ENCODE assay signal across 9 mouse cellular contexts in the genomic region with DNA sequence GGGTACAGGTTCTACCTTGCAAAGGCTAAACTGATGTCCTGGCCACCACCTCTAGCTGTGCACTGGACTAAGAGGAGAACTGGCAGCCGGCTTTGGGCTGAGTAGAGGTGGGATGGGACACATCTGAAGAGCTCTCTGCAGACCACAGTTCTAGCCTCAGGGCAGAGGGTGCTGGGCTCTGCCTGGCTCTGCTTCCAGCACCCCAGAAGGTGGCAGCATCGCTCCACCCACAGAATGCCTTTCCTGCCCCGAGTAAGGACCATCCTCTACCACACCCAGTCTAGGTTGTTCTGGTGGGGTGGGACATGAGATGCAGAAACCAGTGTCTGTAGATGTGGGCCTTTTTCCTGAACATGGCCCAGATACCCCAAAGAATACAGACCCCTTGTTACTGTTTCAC. TPM values are rescaled to one million over a fixed set of nuclear protein-coding genes. Genes with fewer than 3 reads are reported as not detected.
DNase-seq lines count a peak whose midpoint lies in the region; ATAC-seq and TF ChIP-seq lines count a peak whose summit lies in the region.
"Had no signal": no experiment of that assay in that cellular context is flagged by ENCODE, and none has a peak within 500 bp of the region (broad histone marks: within the 10 kb centered on the region; RNA-seq: fewer than 3 reads in every experiment).

No protein-coding gene starts in this region.

- H3K9me3 ChIP-seq in intestine, embryonic 16.5 days (ENCODE audit: control insufficient read depth, low read length): no peaks in the 10 kb centered on the region
- H3K9me3 ChIP-seq in liver, embryonic 16.5 days (replicated peaks; ENCODE audit: control insufficient read depth, low read length): no peaks in the 10 kb centered on the region
- H3K9me3 ChIP-seq in neural tube, embryonic 15.5 days (replicated peaks): no peaks in the 10 kb centered on the region

- TF ChIP-seq CTCF in bone marrow macrophage, adult 2 months (IDR thresholded peaks at IDR 0.05; ENCODE audit: low read depth, low read length): peak; percentile 36; the same call in 1 of the 2 replicates

- peaks cover 17% of the 10 kb centered on the region for H3K4me1 ChIP-seq in bone marrow macrophage, adult 2 months (ENCODE audit: control insufficient read depth, insufficient read depth, low read length)
- H3K4me1 ChIP-seq in intestine, embryonic 16.5 days (ENCODE audit: control insufficient read depth, insufficient read depth, low read length): no peaks in the 10 kb centered on the region
- peaks cover 8% of the 10 kb centered on the region for H3K4me1 ChIP-seq in liver, embryonic 16.5 days (ENCODE audit: control insufficient read depth, low read depth, low read length)
- peaks cover 47% of the 10 kb centered on the region for H3K4me1 ChIP-seq in neural tube, embryonic 15.5 days

- H3K4me3 ChIP-seq in bone marrow macrophage, adult 2 months (ENCODE audit: insufficient read depth, low read length): no peak overlapping the region
- H3K4me3 ChIP-seq in intestine, embryonic 16.5 days (ENCODE audit: low read length): no peak overlapping the region
- H3K4me3 ChIP-seq in liver, embryonic 16.5 days (ENCODE audit: low read depth, low read length): no peak overlapping the region
- H3K4me3 ChIP-seq in neural tube, embryonic 15.5 days (replicated peaks): no peak overlapping the region
- H3K4me3 ChIP-seq: erythroblast, embryonic 14.5 days had no signal

- no peaks in the 10 kb centered on the region for H3K27me3 ChIP-seq in intestine, embryonic 16.5 days (replicated peaks; ENCODE audit: control insufficient read depth, insufficient read depth, low read length)
- no peaks in the 10 kb centered on the region for H3K27me3 ChIP-seq in liver, embryonic 16.5 days (ENCODE audit: control insufficient read depth, insufficient read depth, low read depth, low read length)
- no peaks in the 10 kb centered on the region for H3K27me3 ChIP-seq in neural tube, embryonic 15.5 days (replicated peaks)

- no peak overlapping the region for H3K9ac ChIP-seq in intestine, embryonic 16.5 days (ENCODE audit: low read depth, low read length)
- H3K9ac ChIP-seq in liver, embryonic 16.5 days (ENCODE audit: low read depth, low read length): no peak overlapping the region
- H3K9ac ChIP-seq in neural tube, embryonic 15.5 days (replicated peaks): no peak overlapping the region

- H3K36me3 ChIP-seq in intestine, embryonic 16.5 days (ENCODE audit: control insufficient read depth, insufficient read depth, low read length): peaks cover 7% of the 10 kb centered on the region
- peaks cover 15% of the 10 kb centered on the region for H3K36me3 ChIP-seq in liver, embryonic 16.5 days (ENCODE audit: control insufficient read depth, insufficient read depth)
- H3K36me3 ChIP-seq in neural tube, embryonic 15.5 days: peaks cover 34% of the 10 kb centered on the region

- TF ChIP-seq POLR2A in bone marrow macrophage, adult 2 months (IDR thresholded peaks at IDR 0.05; ENCODE audit: borderline replicate concordance, low read depth, low read length): no peak

- H3K4me2 ChIP-seq in intestine, embryonic 16.5 days (ENCODE audit: low read depth, low read length): no peak overlapping the region
- no peak overlapping the region for H3K4me2 ChIP-seq in liver, embryonic 16.5 days (ENCODE audit: low read depth, low read length)
- H3K4me2 ChIP-seq in neural tube, embryonic 15.5 days: no peak overlapping the region

- H3K27ac ChIP-seq in bone marrow macrophage, adult 2 months (ENCODE audit: insufficient read depth, low read depth, low read length): no peak overlapping the region
- no peak overlapping the region for H3K27ac ChIP-seq in intestine, embryonic 16.5 days (ENCODE audit: low read length)
- no peak overlapping the region for H3K27ac ChIP-seq in liver, embryonic 16.5 days (ENCODE audit: low read length)
- H3K27ac ChIP-seq in neural tube, embryonic 15.5 days (replicated peaks): no peak overlapping the region

- ATAC-seq in erythroblast, adult 5-6 weeks (replicated peaks; ENCODE audit: low FRiP score, poor library complexity, severe bottlenecking): peak; percentile 37; the same call in 1 of the 2 replicates
- ATAC-seq in intestine, embryonic 16.5 days: 0 out of 2 replicates have a peak, but pooled peaks have one; percentile 58
- ATAC-seq in liver, embryonic 16.5 days (ENCODE audit: low read depth): 0 out of 2 replicates have a peak, but pooled peaks have one; percentile 39
- 0 out of 2 replicates have a peak, but pooled peaks have one; percentile 61 for ATAC-seq in neural tube, embryonic 15.5 days (ENCODE audit: low FRiP score)

- WGBS in intestine, embryonic 16.5 days: 46% methylated on average over 3 of the region's 3 CpGs
- 44% methylated on average over 3 of the region's 3 CpGs for whole genome bisulfite sequencing in liver, embryonic 16.5 days (ENCODE audit: insufficient replicate concordance)
- WGBS in neural tube, embryonic 15.5 days: 25% methylated on average over 3 of the region's 3 CpGs

- DNase-seq in ovary, postnatal 14 days (ENCODE audit: low spot score): peak; percentile 39
- no peak for DNase-seq in ovary, postnatal 10 days (ENCODE audit: low spot score)
- peak; percentile 88 for DNase-seq in thymus, postnatal 4 days

RNA-seq across cellular contexts. Expression of gene Ccdc167, which starts 12.1 kb away (rescaled TPM):
- 14.5 and 16.3 TPM in 2 replicates for polyA plus RNA-seq in bone marrow macrophage, adult 2 months (2012; ENCODE audit: insufficient read depth, insufficient read length, missing spikeins)
- 6.5 and 7.7 TPM in 2 replicates for total RNA-seq in erythroblast, adult 5-6 weeks (2015; ENCODE audit: low replicate concordance)
- 4.5 and 9.6 TPM in 2 replicates for total RNA-seq in erythroblast, adult 5-6 weeks (2017; ENCODE audit: low replicate concordance)
- 10.2 and 12.4 TPM in 2 replicates for polyA plus RNA-seq in intestine, embryonic 16.5 days (2015; fragmentation: Nextera tagmentation; extraction: Ambion mirVana)
- 6.8 and 7.3 TPM in 2 replicates for polyA plus RNA-seq in liver, embryonic 16.5 days (2015; fragmentation: Nextera tagmentation; extraction: Ambion mirVana)
- polyA plus RNA-seq in neural tube, embryonic 15.5 days (2015; fragmentation: Nextera tagmentation; extraction: Ambion mirVana): 10.1 and 10.4 TPM in 2 replicates

RNA-seq across cellular contexts. Expression of gene Cmtr1, which starts 44.4 kb away (rescaled TPM):
- 60.7 and 61.3 TPM in 2 replicates for polyA plus RNA-seq in bone marrow macrophage, adult 2 months (2012; ENCODE audit: insufficient read depth, insufficient read length, missing spikeins)
- 18.4 and 65.6 TPM in 2 replicates for total RNA-seq in erythroblast, adult 5-6 weeks (2015; ENCODE audit: low replicate concordance)
- 239 and 340 TPM in 2 replicates for total RNA-seq in erythroblast, adult 5-6 weeks (2017; ENCODE audit: low replicate concordance)
- polyA plus RNA-seq in intestine, embryonic 16.5 days (2015; fragmentation: Nextera tagmentation; extraction: Ambion mirVana): 85.9 and 92.7 TPM in 2 replicates
- 58.4 and 62.0 TPM in 2 replicates for polyA plus RNA-seq in liver, embryonic 16.5 days (2015; fragmentation: Nextera tagmentation; extraction: Ambion mirVana)
- polyA plus RNA-seq in neural tube, embryonic 15.5 days (2015; fragmentation: Nextera tagmentation; extraction: Ambion mirVana): 106 and 119 TPM in 2 replicates
